Comparison of ENCODE assay signal across 24 mouse cellular contexts in genomic region chr11:78398212-78398611, GRCm38 (mm10). TPM values are rescaled to one million over a fixed set of nuclear protein-coding genes. Genes with fewer than 3 reads are reported as not detected.
DNase-seq lines count a peak whose midpoint lies in the region; ATAC-seq and TF ChIP-seq lines count a peak whose summit lies in the region.
"Had no signal": no experiment of that assay in that cellular context is flagged by ENCODE, and none has a peak within 500 bp of the region (broad histone marks: within the 10 kb centered on the region; RNA-seq: fewer than 3 reads in every experiment).

No protein-coding gene starts in this region.

- H3K4me2 ChIP-seq in hindbrain, embryonic 13.5 days = no peak overlapping the region
- no peak overlapping the region for H3K4me2 ChIP-seq in hindbrain, embryonic 11.5 days (replicated peaks; ENCODE audit: low read depth, low read length)
- H3K4me2 ChIP-seq in stomach, embryonic 16.5 days (ENCODE audit: low read depth, low read length) = no peak overlapping the region
- H3K4me2 ChIP-seq in stomach, postnatal 0 days (replicated peaks; ENCODE audit: low read depth) = no peak overlapping the region
- H3K4me2 ChIP-seq: forebrain, embryonic 15.5 days; hindbrain, embryonic 15.5 days had no signal

- no peaks in the 10 kb centered on the region for H3K9me3 ChIP-seq in hindbrain, embryonic 13.5 days
- H3K9me3 ChIP-seq in hindbrain, embryonic 11.5 days (ENCODE audit: control insufficient read depth, low read length) = no peaks in the 10 kb centered on the region
- H3K9me3 ChIP-seq in stomach, embryonic 16.5 days (replicated peaks; ENCODE audit: control insufficient read depth, low read length) = no peaks in the 10 kb centered on the region
- no peaks in the 10 kb centered on the region for H3K9me3 ChIP-seq in stomach, postnatal 0 days (ENCODE audit: control insufficient read depth, low read length)
- H3K9me3 ChIP-seq: embryonic facial prominence, embryonic 10.5 days; embryonic facial prominence, embryonic 13.5 days; forebrain, embryonic 12.5 days; forebrain, embryonic 15.5 days; heart, embryonic 12.5 days; heart, embryonic 15.5 days; hindbrain, embryonic 15.5 days had no signal

- DNase-seq in cerebellum, postnatal 10 days = peak; percentile 52
- DNase-seq in cerebellum, adult 9-11 months = no peak
- no peak for DNase-seq in hindbrain, embryonic 11.5 days (ENCODE audit: low spot score)
- DNase-seq in stomach, postnatal 0 days (ENCODE audit: low spot score) = no peak
- DNase-seq in embryo, embryonic 10 days (ENCODE audit: low spot score) = no peak
- DNase-seq: adrenal gland, adult 8-10 months; adrenal gland, postnatal 25 days; cerebellum, adult 8-10 months; embryo, embryonic 11 days; gastrocnemius, postnatal 25 days had no signal

- peaks cover 11% of the 10 kb centered on the region; the same call in 1 of the 2 replicates for H3K27me3 ChIP-seq in hindbrain, embryonic 13.5 days
- H3K27me3 ChIP-seq in hindbrain, embryonic 11.5 days (ENCODE audit: control insufficient read depth, insufficient read depth, low read length) = 0 out of 2 replicates have a peak, but pooled peaks cover 3% of the 10 kb centered on the region
- H3K27me3 ChIP-seq in stomach, embryonic 16.5 days (ENCODE audit: control insufficient read depth, insufficient read depth, low read length) = no peaks in the 10 kb centered on the region
- no peaks in the 10 kb centered on the region for H3K27me3 ChIP-seq in stomach, postnatal 0 days (ENCODE audit: control insufficient read depth, insufficient read depth, low read length)
- H3K27me3 ChIP-seq: forebrain, embryonic 15.5 days had no signal

- no peak overlapping the region for H3K27ac ChIP-seq in hindbrain, embryonic 13.5 days
- no peak overlapping the region for H3K27ac ChIP-seq in hindbrain, embryonic 11.5 days (ENCODE audit: low read depth, low read length)
- H3K27ac ChIP-seq in stomach, embryonic 16.5 days (ENCODE audit: low read length) = no peak overlapping the region
- H3K27ac ChIP-seq in stomach, postnatal 0 days (replicated peaks) = no peak overlapping the region
- H3K27ac ChIP-seq: embryonic facial prominence, embryonic 13.5 days; forebrain, embryonic 15.5 days; heart, embryonic 15.5 days; hindbrain, embryonic 15.5 days had no signal

- TF ChIP-seq EP300 in stomach, postnatal 0 days (optimal IDR thresholded peaks at IDR 0.05) = no peak

- peak overlapping the region; percentile 46; the same call in 1 of the 2 replicates for H3K9ac ChIP-seq in hindbrain, embryonic 13.5 days
- H3K9ac ChIP-seq in hindbrain, embryonic 11.5 days (ENCODE audit: low read depth, low read length) = no peak overlapping the region
- 0 out of 2 replicates have a peak overlapping the region, but pooled peaks have one; percentile 17 for H3K9ac ChIP-seq in stomach, embryonic 16.5 days (ENCODE audit: low read length)
- H3K9ac ChIP-seq in stomach, postnatal 0 days (ENCODE audit: low read length) = no peak overlapping the region
- H3K9ac ChIP-seq: embryonic facial prominence, embryonic 13.5 days; forebrain, embryonic 12.5 days; forebrain, embryonic 15.5 days; heart, embryonic 12.5 days; heart, embryonic 15.5 days had no signal

- no peak overlapping the region for H3K4me3 ChIP-seq in hindbrain, embryonic 13.5 days
- no peak overlapping the region for H3K4me3 ChIP-seq in hindbrain, embryonic 11.5 days (ENCODE audit: low read depth, low read length)
- H3K4me3 ChIP-seq in stomach, embryonic 16.5 days (replicated peaks; ENCODE audit: low read length) = no peak overlapping the region
- H3K4me3 ChIP-seq in stomach, postnatal 0 days (ENCODE audit: low read depth, low read length) = no peak overlapping the region
- H3K4me3 ChIP-seq: erythroblast, embryonic 14.5 days; forebrain, embryonic 12.5 days; heart, embryonic 12.5 days; heart, embryonic 15.5 days; hindbrain, embryonic 15.5 days had no signal

- WGBS in hindbrain, embryonic 13.5 days = 59% methylated on average over 6 of the region's 6 CpGs
- 61% methylated on average over 6 of the region's 6 CpGs for WGBS in hindbrain, embryonic 11.5 days
- WGBS in stomach, embryonic 16.5 days = 80% methylated on average over 6 of the region's 6 CpGs
- WGBS in stomach, postnatal 0 days = 81% methylated on average over 6 of the region's 6 CpGs

- TF ChIP-seq CTCF in stomach, postnatal 0 days (IDR thresholded peaks at IDR 0.05; ENCODE audit: low read depth) = no peak

- ATAC-seq in hindbrain, embryonic 13.5 days (ENCODE audit: low FRiP score) = no peak
- no peak for ATAC-seq in hindbrain, embryonic 11.5 days (ENCODE audit: low FRiP score)
- no peak for ATAC-seq in stomach, embryonic 16.5 days (ENCODE audit: insufficient read depth, low FRiP score)
- ATAC-seq in stomach, postnatal 0 days (ENCODE audit: low FRiP score, low TSS enrichment) = no peak
- ATAC-seq: activated CD4-positive, CD25-positive, alpha-beta regulatory T cell, adult 4 months; forebrain, embryonic 15.5 days had no signal

- H3K36me3 ChIP-seq in hindbrain, embryonic 13.5 days = no peaks in the 10 kb centered on the region
- H3K36me3 ChIP-seq in hindbrain, embryonic 11.5 days (ENCODE audit: control insufficient read depth, insufficient read depth, low read length) = no peaks in the 10 kb centered on the region
- H3K36me3 ChIP-seq in stomach, embryonic 16.5 days (ENCODE audit: control insufficient read depth, insufficient read depth, low read length) = no peaks in the 10 kb centered on the region
- no peaks in the 10 kb centered on the region for H3K36me3 ChIP-seq in stomach, postnatal 0 days (ENCODE audit: control insufficient read depth, insufficient read depth, low read length)
- H3K36me3 ChIP-seq: embryonic facial prominence, embryonic 10.5 days; embryonic facial prominence, embryonic 13.5 days; forebrain, embryonic 12.5 days; forebrain, embryonic 15.5 days; heart, embryonic 12.5 days; heart, embryonic 15.5 days; hindbrain, embryonic 15.5 days had no signal

- peaks cover 9% of the 10 kb centered on the region; the same call in 1 of the 2 replicates for H3K4me1 ChIP-seq in hindbrain, embryonic 13.5 days (replicated peaks)
- H3K4me1 ChIP-seq in hindbrain, embryonic 11.5 days (replicated peaks; ENCODE audit: control insufficient read depth, insufficient read depth, low read length) = no peaks in the 10 kb centered on the region
- no peaks in the 10 kb centered on the region for H3K4me1 ChIP-seq in stomach, embryonic 16.5 days (ENCODE audit: control insufficient read depth, insufficient read depth, low read length)
- no peaks in the 10 kb centered on the region for H3K4me1 ChIP-seq in stomach, postnatal 0 days (replicated peaks; ENCODE audit: control insufficient read depth, insufficient read depth)
- H3K4me1 ChIP-seq: heart, embryonic 15.5 days had no signal

RNA-seq across cellular contexts. Expression of gene Foxn1, which starts 11.9 kb away (rescaled TPM):
- polyA plus RNA-seq in hindbrain, embryonic 13.5 days (2015; fragmentation: Nextera tagmentation; extraction: Ambion mirVana) = not detected in 2 replicates
- 0.05 TPM in 1 of 2 replicates, not detected in the other for polyA plus RNA-seq in hindbrain, embryonic 11.5 days (2014; fragmentation: Nextera tagmentation; extraction: Ambion mirVana)
- 1.6 and 2.7 TPM in 2 replicates for polyA plus RNA-seq in stomach, embryonic 16.5 days (2015; fragmentation: Nextera tagmentation; extraction: Ambion mirVana)
- polyA plus RNA-seq in stomach, postnatal 0 days (2015; fragmentation: Nextera tagmentation; extraction: Ambion mirVana) = 1.9 and 2.6 TPM in 2 replicates
- polyA plus RNA-seq: activated CD4-positive, CD25-positive, alpha-beta regulatory T cell, adult 4 months; erythroblast, embryonic 14.5 days; forebrain, embryonic 12.5 days; forebrain, embryonic 15.5 days; gonadal fat pad, adult 2 months; heart, embryonic 12.5 days; hindbrain, embryonic 15.5 days; inflammation-experienced regulatory T-cells, adult 6 months had no signal

RNA-seq across cellular contexts. Expression of gene Slc13a2, which starts 23.8 kb away (rescaled TPM):
- polyA plus RNA-seq in hindbrain, embryonic 13.5 days (2015; fragmentation: Nextera tagmentation; extraction: Ambion mirVana) = not detected in 2 replicates
- not detected in 2 replicates for polyA plus RNA-seq in hindbrain, embryonic 11.5 days (2014; fragmentation: Nextera tagmentation; extraction: Ambion mirVana)
- polyA plus RNA-seq in stomach, embryonic 16.5 days (2015; fragmentation: Nextera tagmentation; extraction: Ambion mirVana) = 0.25 and 0.56 TPM in 2 replicates
- 0.23 and 0.39 TPM in 2 replicates for polyA plus RNA-seq in stomach, postnatal 0 days (2015; fragmentation: Nextera tagmentation; extraction: Ambion mirVana)
- polyA plus RNA-seq: activated CD4-positive, CD25-positive, alpha-beta regulatory T cell, adult 4 months; brain, embryonic 14.5 days; embryonic facial prominence, embryonic 10.5 days; embryonic facial prominence, embryonic 13.5 days; erythroblast, embryonic 14.5 days; forebrain, embryonic 12.5 days; forebrain, embryonic 15.5 days; heart, embryonic 12.5 days; heart, embryonic 15.5 days; hindbrain, embryonic 15.5 days; inflammation-experienced regulatory T-cells, adult 6 months had no signal

RNA-seq across cellular contexts. Expression of gene Unc119, which starts 54.9 kb away (rescaled TPM):
- 75.1 and 76.7 TPM in 2 replicates for polyA plus RNA-seq in hindbrain, embryonic 13.5 days (2015; fragmentation: Nextera tagmentation; extraction: Ambion mirVana)
- polyA plus RNA-seq in hindbrain, embryonic 11.5 days (2014; fragmentation: Nextera tagmentation; extraction: Ambion mirVana) = 66.2 and 73.1 TPM in 2 replicates
- 24.3 and 27.5 TPM in 2 replicates for polyA plus RNA-seq in stomach, embryonic 16.5 days (2015; fragmentation: Nextera tagmentation; extraction: Ambion mirVana)
- polyA plus RNA-seq in stomach, postnatal 0 days (2015; fragmentation: Nextera tagmentation; extraction: Ambion mirVana) = 26.5 and 27.9 TPM in 2 replicates

Comparison
In these comparisons a context has a peak if more than half of its experiments do, and no peak if none do; other contexts are left out.
1. DNase-seq: peak in cerebellum, postnatal 10 days (2 of 2); none in cerebellum, adult 9-11 months (single experiment), hindbrain, embryonic 11.5 days (single experiment), stomach, postnatal 0 days (single experiment) and embryo, embryonic 10 days (single experiment).
2. H3K9ac ChIP-seq: peak in hindbrain, embryonic 13.5 days (single experiment) and stomach, embryonic 16.5 days (single experiment); none in hindbrain, embryonic 11.5 days (single experiment) and stomach, postnatal 0 days (single experiment).